Mouse (Mus musculus) liver, embryonic 14.5 days (tissue): Measurements from ENCODE around the gene Tlr4.

Source experiments
- CTCF ChIP-seq: IDR thresholded peaks from 2 replicates; pipeline ENCODE4 v1.5.1; 2016; ENCODE audit warnings: antibody characterized with exemption, low read depth, control low read depth
- EP300 ChIP-seq: IDR thresholded peaks from 2 replicates; pipeline ENCODE4 v1.6.1; 2016; ENCODE audit warnings: antibody characterized with exemption, low read depth

DNA sequence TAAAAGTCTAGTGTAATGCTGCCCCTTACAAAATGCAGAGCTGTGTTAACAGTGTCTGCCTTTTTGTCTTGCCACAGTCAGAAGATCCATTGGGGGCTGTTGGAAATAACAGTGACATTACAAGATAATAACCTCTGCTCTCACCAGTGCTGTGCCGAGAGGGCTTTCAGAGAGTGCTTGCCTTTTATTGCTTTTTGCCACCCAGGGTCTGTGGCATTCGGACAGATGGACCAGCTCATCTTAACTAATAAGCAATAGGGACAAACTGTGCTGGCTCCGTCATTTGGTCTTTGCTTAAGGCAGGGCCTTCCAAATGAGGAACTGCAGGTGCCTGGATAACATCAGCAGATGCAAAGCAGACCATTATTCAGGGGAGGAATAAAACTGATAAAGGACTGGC lies 147.5 kb downstream of the Tlr4 start:
- no peak for TF ChIP-seq CTCF
- TF ChIP-seq EP300 = no peak
